In genomic region chr13:58127766-58128361, GRCm38 (mm10) we compare ENCODE assay signal across 8 mouse cellular contexts. TPM values are rescaled to one million over a fixed set of nuclear protein-coding genes. Genes with fewer than 3 reads are reported as not detected.
DNase-seq lines count a peak whose midpoint lies in the region; ATAC-seq and TF ChIP-seq lines count a peak whose summit lies in the region.

No protein-coding gene starts in this region.

- peak overlapping the region; percentile 94 for H3K4me3 ChIP-seq in hindbrain, postnatal 0 days (ENCODE audit: low read length)
- H3K4me3 ChIP-seq in limb, embryonic 14.5 days (replicated peaks; ENCODE audit: low read length): peak overlapping the region; percentile 98
- H3K4me3 ChIP-seq in midbrain, embryonic 15.5 days: peak overlapping the region; percentile 51
- H3K4me3 ChIP-seq in stomach, embryonic 14.5 days (ENCODE audit: low read depth, low read length): peak overlapping the region; percentile 97

- intact Hi-C loops in left cerebral cortex, postnatal 4 days (cut with DNase I): no loop called here

- no peaks in the 10 kb centered on the region for H3K9me3 ChIP-seq in hindbrain, postnatal 0 days (ENCODE audit: low read length)
- H3K9me3 ChIP-seq in limb, embryonic 14.5 days (ENCODE audit: control insufficient read depth, low read length): no peaks in the 10 kb centered on the region
- H3K9me3 ChIP-seq in midbrain, embryonic 15.5 days: no peaks in the 10 kb centered on the region
- no peaks in the 10 kb centered on the region for H3K9me3 ChIP-seq in stomach, embryonic 14.5 days (ENCODE audit: control insufficient read depth, low read depth, low read length)

- peak; percentile 51 for DNase-seq in left cerebral cortex, adult 11 months (ENCODE audit: low spot score)
- no peak for DNase-seq in left cerebral cortex, postnatal 4 days
- peak; percentile 79 for DNase-seq in brain, adult 2 months (ENCODE audit: low read depth, low spot score)
- DNase-seq in frontal cortex, postnatal 14 days (ENCODE audit: low spot score in 2 of 2): peak; percentile 61 to 64
- peak; percentile 68 for DNase-seq in hindbrain, postnatal 0 days (ENCODE audit: low spot score)
- DNase-seq in limb, embryonic 14.5 days (ENCODE audit: low spot score): no peak

- ATAC-seq in hindbrain, postnatal 0 days: peak; percentile 51
- ATAC-seq in limb, embryonic 14.5 days (ENCODE audit: low FRiP score, low read depth): peak; percentile 17
- ATAC-seq in midbrain, embryonic 15.5 days (replicated peaks): peak; percentile 67
- peak; percentile 29 for ATAC-seq in stomach, embryonic 14.5 days (ENCODE audit: insufficient number of reproducible peaks, insufficient read depth, low FRiP score, low read depth)

- no peak; the same call in 1 of the 2 replicates for TF ChIP-seq POLR2A in limb, embryonic 14.5 days (IDR thresholded peaks at IDR 0.05; ENCODE audit: borderline replicate concordance, extremely low read depth, insufficient read depth, insufficient read length)

- WGBS in hindbrain, postnatal 0 days: 2% methylated on average over 70 of the region's 81 CpGs
- under 1% methylated on average over 53 of the region's 81 CpGs for WGBS in limb, embryonic 14.5 days
- WGBS in midbrain, embryonic 15.5 days: under 1% methylated on average over 79 of the region's 81 CpGs
- under 1% methylated on average over 69 of the region's 81 CpGs for WGBS in stomach, embryonic 14.5 days

- peaks cover 9% of the 10 kb centered on the region; the same call in 1 of the 2 replicates for H3K4me1 ChIP-seq in hindbrain, postnatal 0 days (ENCODE audit: insufficient read depth, low read length)
- H3K4me1 ChIP-seq in limb, embryonic 14.5 days (ENCODE audit: control insufficient read depth, insufficient read depth, low read length): peaks cover 13% of the 10 kb centered on the region; the same call in 1 of the 2 replicates
- H3K4me1 ChIP-seq in midbrain, embryonic 15.5 days: peaks cover 34% of the 10 kb centered on the region
- H3K4me1 ChIP-seq in stomach, embryonic 14.5 days (ENCODE audit: control insufficient read depth, insufficient read depth, low read length): peaks cover 32% of the 10 kb centered on the region; the same call in 1 of the 2 replicates

- no peaks in the 10 kb centered on the region for H3K27me3 ChIP-seq in hindbrain, postnatal 0 days (ENCODE audit: insufficient read depth, low read length)
- H3K27me3 ChIP-seq in limb, embryonic 14.5 days (ENCODE audit: control insufficient read depth, insufficient read depth, low read length): no peaks in the 10 kb centered on the region
- H3K27me3 ChIP-seq in midbrain, embryonic 15.5 days (replicated peaks): no peaks in the 10 kb centered on the region
- H3K27me3 ChIP-seq in stomach, embryonic 14.5 days (ENCODE audit: control insufficient read depth, insufficient read depth, low read length): no peaks in the 10 kb centered on the region

- H3K9ac ChIP-seq in hindbrain, postnatal 0 days (replicated peaks; ENCODE audit: low read length): peak overlapping the region; percentile 99
- H3K9ac ChIP-seq in limb, embryonic 14.5 days (ENCODE audit: low read depth, low read length, severe bottlenecking): peak overlapping the region; percentile 98
- peak overlapping the region; percentile 95 for H3K9ac ChIP-seq in midbrain, embryonic 15.5 days
- peak overlapping the region; percentile 100 for H3K9ac ChIP-seq in stomach, embryonic 14.5 days (replicated peaks; ENCODE audit: low read depth, low read length)

- H3K36me3 ChIP-seq in hindbrain, postnatal 0 days (ENCODE audit: insufficient read depth, low read length): no peaks in the 10 kb centered on the region
- H3K36me3 ChIP-seq in limb, embryonic 14.5 days (ENCODE audit: control insufficient read depth, insufficient read depth, low read length): peaks cover 17% of the 10 kb centered on the region
- H3K36me3 ChIP-seq in midbrain, embryonic 15.5 days (replicated peaks): no peaks in the 10 kb centered on the region
- peaks cover 9% of the 10 kb centered on the region; the same call in 1 of the 2 replicates for H3K36me3 ChIP-seq in stomach, embryonic 14.5 days (ENCODE audit: control insufficient read depth, insufficient read depth, low read length)

- H3K4me2 ChIP-seq in hindbrain, postnatal 0 days (ENCODE audit: low read depth, low read length): peak overlapping the region; percentile 78
- peak overlapping the region; percentile 75 for H3K4me2 ChIP-seq in limb, embryonic 14.5 days (replicated peaks; ENCODE audit: low read depth, low read length, severe bottlenecking)
- H3K4me2 ChIP-seq in midbrain, embryonic 15.5 days: peak overlapping the region; percentile 75
- H3K4me2 ChIP-seq in stomach, embryonic 14.5 days (replicated peaks; ENCODE audit: low read depth, low read length): peak overlapping the region; percentile 62

- no peak for TF ChIP-seq CTCF in hindbrain, postnatal 0 days (IDR thresholded peaks at IDR 0.05; ENCODE audit: low read depth)

- H3K27ac ChIP-seq in hindbrain, postnatal 0 days: peak overlapping the region; percentile 99
- peak overlapping the region; percentile 99 for H3K27ac ChIP-seq in limb, embryonic 14.5 days (replicated peaks; ENCODE audit: low read depth, low read length)
- peak overlapping the region; percentile 99 for H3K27ac ChIP-seq in midbrain, embryonic 15.5 days
- peak overlapping the region; percentile 99 for H3K27ac ChIP-seq in stomach, embryonic 14.5 days (ENCODE audit: low read length)

RNA-seq across cellular contexts. Expression of gene Hnrnpa0, which starts 0.5 kb away (rescaled TPM):
- total RNA-seq in left cerebral cortex, postnatal 4 days (2021): 100 to 1,000 TPM; 224 to 244 TPM
- total RNA-seq in hindbrain, postnatal 0 days (2014; rRNA removed): 178 and 184 TPM in 2 replicates
- 56.8 and 64.4 TPM in 2 replicates for polyA plus RNA-seq in hindbrain, postnatal 0 days (2015; fragmentation: Nextera tagmentation; extraction: Ambion mirVana)
- 273 and 297 TPM in 2 replicates for polyA plus RNA-seq in limb, embryonic 14.5 days (2012; rRNA removed)
- 55.3 and 57.5 TPM in 2 replicates for polyA plus RNA-seq in limb, embryonic 14.5 days (2014; fragmentation: Nextera tagmentation; extraction: Ambion mirVana)
- 40.5 and 48.7 TPM in 2 replicates for polyA plus RNA-seq in midbrain, embryonic 15.5 days (2015; fragmentation: Nextera tagmentation; extraction: Ambion mirVana)
- polyA plus RNA-seq in stomach, embryonic 14.5 days (2014; fragmentation: Nextera tagmentation; extraction: Ambion mirVana): 51.2 and 53.1 TPM in 2 replicates

RNA-seq across cellular contexts. Expression of gene Klhl3, which starts 14.5 kb away (rescaled TPM):
- total RNA-seq in left cerebral cortex, postnatal 4 days (2021): 10 to 100 TPM; 19.4 to 19.8 TPM
- 9.9 and 10.2 TPM in 2 replicates for total RNA-seq in hindbrain, postnatal 0 days (2014; rRNA removed)
- 10.6 and 11.1 TPM in 2 replicates for polyA plus RNA-seq in hindbrain, postnatal 0 days (2015; fragmentation: Nextera tagmentation; extraction: Ambion mirVana)
- polyA plus RNA-seq in limb, embryonic 14.5 days (2012; rRNA removed): 3.7 and 5.2 TPM in 2 replicates
- polyA plus RNA-seq in limb, embryonic 14.5 days (2014; fragmentation: Nextera tagmentation; extraction: Ambion mirVana): 3.0 and 3.3 TPM in 2 replicates
- 12.7 and 14.2 TPM in 2 replicates for polyA plus RNA-seq in midbrain, embryonic 15.5 days (2015; fragmentation: Nextera tagmentation; extraction: Ambion mirVana)
- 3.2 and 3.3 TPM in 2 replicates for polyA plus RNA-seq in stomach, embryonic 14.5 days (2014; fragmentation: Nextera tagmentation; extraction: Ambion mirVana)

RNA-seq across cellular contexts. Expression of gene Idnk, which starts 29.6 kb away (rescaled TPM):
- 10 to 100 TPM; 23.1 to 25.5 TPM for total RNA-seq in left cerebral cortex, postnatal 4 days (2021)
- total RNA-seq in hindbrain, postnatal 0 days (2014; rRNA removed): 20.2 and 20.6 TPM in 2 replicates
- 52.5 and 55.3 TPM in 2 replicates for polyA plus RNA-seq in hindbrain, postnatal 0 days (2015; fragmentation: Nextera tagmentation; extraction: Ambion mirVana)
- 14.5 and 17.7 TPM in 2 replicates for polyA plus RNA-seq in limb, embryonic 14.5 days (2012; rRNA removed)
- polyA plus RNA-seq in limb, embryonic 14.5 days (2014; fragmentation: Nextera tagmentation; extraction: Ambion mirVana): 31.1 and 31.7 TPM in 2 replicates
- 60.4 and 60.8 TPM in 2 replicates for polyA plus RNA-seq in midbrain, embryonic 15.5 days (2015; fragmentation: Nextera tagmentation; extraction: Ambion mirVana)
- polyA plus RNA-seq in stomach, embryonic 14.5 days (2014; fragmentation: Nextera tagmentation; extraction: Ambion mirVana): 38.9 and 40.5 TPM in 2 replicates

Comparison
In these comparisons a context has a peak if more than half of its experiments do, and no peak if none do; other contexts are left out.
1. DNase-seq: peak in left cerebral cortex, adult 11 months (single experiment), brain, adult 2 months (single experiment), frontal cortex, postnatal 14 days (2 of 2) and hindbrain, postnatal 0 days (single experiment); none in left cerebral cortex, postnatal 4 days (single experiment) and limb, embryonic 14.5 days (single experiment).
2. ATAC-seq: peak in every context shown above with its lines; median percentile 67 in midbrain, embryonic 15.5 days; 51 in hindbrain, postnatal 0 days; 29 in stomach, embryonic 14.5 days; 17 in limb, embryonic 14.5 days.
3. Peak in every context shown above with its lines, with median percentiles within 50 percentile points of each other: H3K27ac ChIP-seq, H3K4me2 ChIP-seq, H3K4me3 ChIP-seq and H3K9ac ChIP-seq.